Mouse (Mus musculus) stomach, postnatal 0 days (tissue): ENCODE results near the gene Pabpn1l.

Source experiments
- CTCF ChIP-seq: IDR thresholded peaks from 2 replicates; pipeline ENCODE4 v1.5.1; 2016; ENCODE audit warnings: antibody characterized with exemption, low read depth, mild to moderate bottlenecking, moderate library complexity
- EP300 ChIP-seq: optimal IDR thresholded peaks from 2 replicates; pipeline ENCODE3; 2016; ENCODE audit warnings: antibody characterized with exemption

- no peak for TF ChIP-seq CTCF
- no peak for TF ChIP-seq EP300
Observed at GRCm38 (mm10) chr8:122663106-122663505, 40.6 kb upstream of the Pabpn1l start.
